Mouse (Mus musculus) intestine, postnatal 0 days (tissue): ENCODE data around the gene Ccnk. TPM values are rescaled to one million over a fixed set of nuclear protein-coding genes. Genes with fewer than 3 reads are reported as not detected.

Experiments
- ATAC-seq: fragments of 200-750 bp; cut with Nextera tagmentation; 2 replicates; pipeline ENCODE4 v1.8.0; 2017; ENCODE audit warnings: mild to moderate bottlenecking, moderate TSS enrichment, moderate library complexity
- H3K27ac ChIP-seq: fragments of 300-500 bp; sonication (generic); 2 replicates; pipeline ENCODE4 v1.5.1; 2014; ENCODE audit warnings: mild to moderate bottlenecking, low read depth, low read length, moderate library complexity
- H3K27me3 ChIP-seq: fragments of 300-500 bp; sonication (generic); replicated peaks from 2 replicates; pipeline ENCODE4 v1.6.1; 2014; ENCODE audit warnings: low read length, mixed read lengths; ENCODE audit not compliant: control insufficient read depth, insufficient read depth
- H3K36me3 ChIP-seq: fragments of 300-500 bp; sonication (generic); 2 replicates; pipeline ENCODE4 v1.6.1; 2014; ENCODE audit warnings: mild to moderate bottlenecking, moderate library complexity; ENCODE audit not compliant: control insufficient read depth, insufficient read depth
- H3K4me1 ChIP-seq: fragments of 300-500 bp; sonication (generic); replicated peaks from 2 replicates; pipeline ENCODE4 v1.6.1; 2014; ENCODE audit warnings: antibody characterized with exemption, low read length, mixed read lengths; ENCODE audit not compliant: control insufficient read depth, insufficient read depth
- H3K4me2 ChIP-seq: fragments of 300-500 bp; sonication (generic); replicated peaks from 2 replicates; pipeline ENCODE4 v1.6.1; 2014; ENCODE audit warnings: low read depth, mild to moderate bottlenecking, moderate library complexity
- H3K4me3 ChIP-seq: fragments of 300-500 bp; sonication (generic); 2 replicates; pipeline ENCODE4 v1.5.1; 2014; ENCODE audit warnings: low read depth, low read length
- H3K9ac ChIP-seq: fragments of 300-500 bp; sonication (generic); 2 replicates; pipeline ENCODE4 v1.6.1; 2014; ENCODE audit warnings: mild to moderate bottlenecking, low read depth, low read length
- H3K9me3 ChIP-seq: fragments of 300-500 bp; sonication (generic); 2 replicates; pipeline ENCODE4 v1.6.1; 2016; ENCODE audit warnings: mixed run types; ENCODE audit not compliant: control insufficient read depth
- CTCF ChIP-seq: sonication (generic); IDR thresholded peaks from 2 replicates; pipeline ENCODE4 v1.5.1; 2016; ENCODE audit warnings: low read depth, mild to moderate bottlenecking, control low read depth, antibody characterized with exemption, moderate library complexity
- WGBS: fragments of 180-500 bp; shearing (Covaris S2); extraction: QIAGEN DNeasy Blood & Tissue Kit; methylation state at CpG from one replicate; pipeline ENCODE4 v1.1.7; 2014; 5-methylcytosine and 5-hydroxymethylcytosine counted together
- polyA plus RNA-seq: library from polyadenylated mRNA; unstranded; fragments of >200 nt; fragmentation: Nextera tagmentation; extraction: Ambion mirVana; gene quantifications from 2 replicates; pipeline ENCODE4 v1.2.1, GENCODE M21; 2015

Ccnk gene
- polyA plus RNA-seq, 1 experiment from 2014 or later = 3.0 TPM

DNA sequence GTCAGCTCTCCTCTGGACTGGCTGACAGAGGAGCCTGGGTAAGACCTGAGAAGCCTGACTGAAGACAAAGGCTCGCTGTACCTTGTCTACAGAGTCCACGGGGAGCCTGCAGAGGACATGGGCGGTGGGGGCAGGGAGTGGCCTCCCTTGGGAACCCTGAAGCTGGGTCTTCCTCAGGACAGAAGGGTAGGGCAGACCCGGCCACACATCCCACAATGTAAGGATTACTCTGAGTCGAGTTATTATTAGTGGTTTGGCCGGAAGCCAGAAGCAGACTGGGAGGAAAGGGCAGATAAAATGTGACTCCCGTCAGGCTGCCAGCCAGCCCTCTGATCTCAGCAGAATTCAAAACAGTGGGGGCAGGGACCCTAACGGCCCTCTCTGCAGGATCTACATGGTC, 65.4 kb downstream of the Ccnk start:
- Histone ChIP-seq H3K4me3 (no peak overlapping the region), H3K4me1 (peaks cover 15% of the 10 kb centered on the region), H3K36me3 (no peaks in the 10 kb centered on the region), H3K9ac (no peak overlapping the region), H3K9me3 (no peaks in the 10 kb centered on the region), H3K27ac (peak overlapping the region; percentile 83), H3K4me2 (peak overlapping the region; percentile 45), H3K27me3 (no peaks in the 10 kb centered on the region)
- peak; percentile 18 for ATAC-seq
- under 1% methylated on average over 8 of the region's 8 CpGs for WGBS
- no peak for TF ChIP-seq CTCF

GRCm38 (mm10) chr12:108245579-108245978, 66.2 kb downstream of the Ccnk start:
- H3K4me2 ChIP-seq = peak overlapping the region; percentile 45; the same call in 1 of the 2 replicates
- H3K4me1 ChIP-seq = peaks cover 21% of the 10 kb centered on the region
- no peaks in the 10 kb centered on the region for H3K27me3 ChIP-seq
- peak overlapping the region; percentile 83; the same call in 1 of the 2 replicates for H3K27ac ChIP-seq
- WGBS = 58% methylated on average over 9 of the region's 9 CpGs
- ATAC-seq = no peak
- no peaks in the 10 kb centered on the region for H3K9me3 ChIP-seq
- TF ChIP-seq CTCF = no peak
- H3K4me3 ChIP-seq = no peak overlapping the region
- no peak overlapping the region for H3K9ac ChIP-seq
- no peaks in the 10 kb centered on the region for H3K36me3 ChIP-seq

GRCm38 (mm10) chr12:108246759-108247500, 67.6 kb downstream of the Ccnk start:
- Histone ChIP-seq H3K4me1 (peaks cover 25% of the 10 kb centered on the region), H3K4me3 (no peak overlapping the region), H3K9ac (peak overlapping the region; percentile 7; the same call in 1 of the 2 replicates), H3K4me2 (peak overlapping the region; percentile 30), H3K27me3 (no peaks in the 10 kb centered on the region), H3K36me3 (no peaks in the 10 kb centered on the region), H3K9me3 (no peaks in the 10 kb centered on the region), H3K27ac (peak overlapping the region; percentile 54)
- no peak for ATAC-seq
- 60% methylated on average over 10 of the region's 10 CpGs for WGBS
- TF ChIP-seq CTCF = no peak

DNA sequence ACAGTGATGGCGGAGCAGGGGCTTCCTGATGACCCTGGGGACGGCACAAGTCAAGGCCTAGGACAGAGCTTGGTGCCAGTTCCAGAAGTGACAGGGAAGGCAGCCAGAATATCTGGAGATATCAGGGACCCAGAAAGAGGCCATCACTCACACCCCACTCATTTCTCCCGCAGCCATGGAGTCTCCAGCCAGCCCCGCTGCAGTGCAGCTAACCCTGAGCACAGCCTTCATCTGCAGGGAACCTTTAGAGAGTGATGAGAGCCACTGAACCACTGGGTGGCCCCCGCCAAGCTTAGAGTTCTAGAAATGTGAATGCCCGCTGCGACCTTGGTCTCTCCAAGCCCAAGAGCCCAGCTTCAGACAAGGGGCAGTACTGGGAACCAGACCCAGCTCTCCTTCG, 69.6 kb downstream of the Ccnk start:
- no peak for ATAC-seq
- Histone ChIP-seq H3K36me3 (no peaks in the 10 kb centered on the region), H3K4me2 (peak overlapping the region; percentile 57), H3K9ac (no peak overlapping the region), H3K9me3 (no peaks in the 10 kb centered on the region), H3K27me3 (no peaks in the 10 kb centered on the region), H3K27ac (peak overlapping the region; percentile 24), H3K4me1 (peaks cover 34% of the 10 kb centered on the region), H3K4me3 (no peak overlapping the region)
- TF ChIP-seq CTCF = no peak
- 91% methylated on average over 8 of the region's 8 CpGs for WGBS

GRCm38 (mm10) chr12:108249522-108249921, 70.1 kb downstream of the Ccnk start:
- no peaks in the 10 kb centered on the region for H3K9me3 ChIP-seq
- WGBS = 30% methylated on average over 10 of the region's 10 CpGs
- peak; percentile 48 for ATAC-seq
- H3K36me3 ChIP-seq = no peaks in the 10 kb centered on the region
- peak overlapping the region; percentile 94 for H3K27ac ChIP-seq
- peak overlapping the region; percentile 57 for H3K4me2 ChIP-seq
- H3K9ac ChIP-seq = no peak overlapping the region
- H3K27me3 ChIP-seq = no peaks in the 10 kb centered on the region
- peaks cover 31% of the 10 kb centered on the region for H3K4me1 ChIP-seq
- no peak for TF ChIP-seq CTCF
- H3K4me3 ChIP-seq = no peak overlapping the region

DNA sequence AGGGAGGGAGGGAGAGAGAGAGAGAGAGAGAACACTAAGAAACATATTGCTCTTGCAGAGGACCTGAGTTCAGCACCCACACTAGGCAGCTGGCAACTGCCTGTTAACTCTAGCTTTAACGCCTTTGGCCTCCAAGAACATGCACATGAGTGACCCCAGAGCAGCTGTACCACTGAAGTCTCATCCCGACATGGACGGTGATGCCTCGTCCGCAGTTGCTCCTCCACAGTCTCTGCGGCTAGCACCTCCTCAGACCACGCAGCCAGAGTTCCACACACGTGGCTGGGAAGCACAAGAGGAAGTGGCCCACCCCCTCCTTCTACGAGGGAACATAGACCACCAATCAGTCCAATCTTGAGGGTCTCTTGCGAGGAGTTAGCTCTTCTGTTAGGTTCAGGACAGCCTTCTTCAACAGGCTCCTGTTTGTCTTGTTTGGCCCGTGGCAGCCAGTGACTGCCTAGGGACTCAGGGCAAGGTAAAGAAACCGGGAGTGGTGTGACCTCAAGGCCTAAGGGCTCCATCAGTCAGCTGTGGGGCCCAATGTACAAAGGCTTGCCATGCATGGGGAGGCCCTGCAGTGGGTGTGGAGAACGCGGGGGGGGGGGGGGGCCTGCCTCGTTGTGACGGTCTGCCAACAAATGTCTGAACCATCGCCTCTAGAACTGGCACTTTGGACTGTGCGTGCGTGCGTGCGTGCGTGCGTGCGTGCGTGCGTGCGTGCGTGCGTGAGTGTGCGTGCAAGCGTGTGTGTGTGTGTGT, 71.8 kb downstream of the Ccnk start:
- Histone ChIP-seq H3K4me2 (peak overlapping the region; percentile 57), H3K4me1 (peaks cover 31% of the 10 kb centered on the region), H3K9me3 (no peaks in the 10 kb centered on the region), H3K27me3 (no peaks in the 10 kb centered on the region), H3K27ac (peak overlapping the region; percentile 94), H3K4me3 (no peak overlapping the region), H3K9ac (no peak overlapping the region), H3K36me3 (no peaks in the 10 kb centered on the region)
- TF ChIP-seq CTCF = no peak
- peak; percentile 84 for ATAC-seq
- WGBS = 46% methylated on average over 31 of the region's 31 CpGs
